Mouse (Mus musculus) myocyte (in vitro differentiated cells): ENCODE data around the gene Padi2. TPM values are rescaled to one million over a fixed set of nuclear protein-coding genes. Genes with fewer than 3 reads are reported as not detected.

ENCODE experiments used
- H3K27me3 ChIP-seq: one replicate; pipeline ENCODE4 v1.6.1; 2011; ENCODE audit not compliant: control insufficient read depth, insufficient read depth, insufficient read length
- H3K36me3 ChIP-seq: one replicate; pipeline ENCODE4 v1.6.1; 2011; ENCODE audit not compliant: control insufficient read depth, insufficient read depth
- H3K4me2 ChIP-seq: one replicate; pipeline ENCODE4 v1.6.1; 2011; ENCODE audit warnings: low read depth, control low read depth
- H3K4me3 ChIP-seq: one replicate; pipeline ENCODE4 v1.5.1; 2011; ENCODE audit warnings: mild to moderate bottlenecking, control low read depth, moderate library complexity
- H3K79me2 ChIP-seq: one replicate; pipeline ENCODE4 v1.6.1; 2011; ENCODE audit not compliant: control insufficient read depth, insufficient read depth
- H3ac ChIP-seq: one replicate; pipeline ENCODE4 v1.6.1; 2011; ENCODE audit not compliant: control insufficient read depth, insufficient read length
- CEBPB ChIP-seq: IDR thresholded peaks from 2 replicates; pipeline ENCODE4 v1.6.1; 2011; ENCODE audit warnings: mild to moderate bottlenecking, moderate library complexity; ENCODE audit not compliant: poor library complexity, insufficient read depth, severe bottlenecking
- E2F4 ChIP-seq: IDR thresholded peaks from one replicate; pipeline ENCODE4 v1.6.1; 2011; ENCODE audit warnings: mild to moderate bottlenecking, control low read depth, moderate library complexity; ENCODE audit not compliant: insufficient read depth
- MAX ChIP-seq: IDR thresholded peaks from one replicate; pipeline ENCODE4 v1.6.1; 2011; ENCODE audit warnings: low read depth, mild to moderate bottlenecking, control low read depth
- MYOD1 ChIP-seq, 3 experiments: IDR thresholded peaks; one replicate each; pipeline ENCODE4 v1.6.1; 2011; ENCODE audit warnings: control low read depth in 2 of 3, low read depth in 2 of 3, mild to moderate bottlenecking in 2 of 3, moderate library complexity in 1 of 3; ENCODE audit not compliant: insufficient read length in 2 of 3, control insufficient read depth in 1 of 3
- MYOG ChIP-seq, 3 experiments: IDR thresholded peaks; one replicate each; pipeline ENCODE4 v1.6.1; 2011; ENCODE audit warnings: control low read depth in 2 of 3, low read depth in 2 of 3, mild to moderate bottlenecking in 2 of 3; ENCODE audit not compliant: insufficient read length in 2 of 3, control insufficient read depth in 1 of 3, insufficient read depth in 1 of 3
- POLR2A ChIP-seq: IDR thresholded peaks from one replicate; pipeline ENCODE4 v1.6.1; 2011; ENCODE audit warnings: low read depth, mild to moderate bottlenecking, control low read depth, moderate library complexity; ENCODE audit not compliant: insufficient read length
- POLR2AphosphoS2 ChIP-seq: IDR thresholded peaks from one replicate; pipeline ENCODE4 v1.6.1; 2011; ENCODE audit warnings: low read depth, control low read depth; ENCODE audit not compliant: insufficient read length
- REST ChIP-seq: IDR thresholded peaks from one replicate; pipeline ENCODE4 v1.6.1; 2011; ENCODE audit warnings: mild to moderate bottlenecking, control low read depth, moderate library complexity; ENCODE audit not compliant: insufficient read depth, insufficient read length
- SRF ChIP-seq: IDR thresholded peaks from one replicate; pipeline ENCODE4 v1.6.1; 2011; ENCODE audit warnings: low read depth; ENCODE audit not compliant: control insufficient read depth, insufficient read length
- TCF12 ChIP-seq: IDR thresholded peaks from one replicate; pipeline ENCODE4 v1.6.1; 2011; ENCODE audit warnings: mild to moderate bottlenecking, control low read depth; ENCODE audit not compliant: poor library complexity, insufficient read depth, severe bottlenecking
- TCF3 ChIP-seq: IDR thresholded peaks from one replicate; pipeline ENCODE4 v1.6.1; 2011; ENCODE audit warnings: low read depth, control low read depth; ENCODE audit not compliant: insufficient read length
- USF1 ChIP-seq: IDR thresholded peaks from one replicate; pipeline ENCODE4 v1.6.1; 2011; ENCODE audit warnings: low read depth, mild to moderate bottlenecking, control low read depth, moderate library complexity
- polyA plus RNA-seq: library from polyadenylated mRNA; unstranded; fragments of >200 nt; fragmentation: generic; extraction: Trizol; gene quantifications from one replicate; pipeline ENCODE4 v1.2.1, GENCODE M21; 2012; ENCODE audit warnings: missing spikeins

The Padi2 gene
- polyA plus RNA-seq, 1 experiment, result 20.7 TPM

- no peaks in the 10 kb centered on the region for H3K27me3 ChIP-seq
- no peak overlapping the region for H3ac ChIP-seq
- no peak overlapping the region for H3K4me3 ChIP-seq
- H3K79me2 ChIP-seq, result no peaks in the 10 kb centered on the region
- H3K36me3 ChIP-seq, result no peaks in the 10 kb centered on the region
- TF ChIP-seq MAX (no peak), POLR2A (no peak), TCF3 (no peak), REST (no peak), MYOD1 (IDR thresholded peaks at IDR 0.05; ENCODE audit: control insufficient read depth in 1 of 3, insufficient read length in 2 of 3, low read depth in 2 of 3) (no peak), E2F4 (no peak), TCF12 (no peak), MYOG (IDR thresholded peaks at IDR 0.05; ENCODE audit: control insufficient read depth in 1 of 3, insufficient read depth in 1 of 3, insufficient read length in 2 of 3, low read depth in 2 of 3) (no peak), POLR2AphosphoS2 (no peak), USF1 (no peak)
- H3K4me2 ChIP-seq, result no peak overlapping the region
Measured at GRCm38 (mm10) chr4:140860125-140860766, 45.9 kb upstream of the Padi2 start.

- no peak overlapping the region for H3ac ChIP-seq
Measured at GRCm38 (mm10) chr4:140860767-140861147, 45.4 kb upstream of the Padi2 start.

GRCm38 (mm10) chr4:140862036-140862650 lies 44.0 kb upstream of the Padi2 start:
- H3K36me3 ChIP-seq, result no peaks in the 10 kb centered on the region
- TF ChIP-seq TCF3, result no peak
- TF ChIP-seq MAX, result no peak
- no peak for TF ChIP-seq MYOG (IDR thresholded peaks at IDR 0.05; ENCODE audit: control insufficient read depth in 1 of 3, insufficient read depth in 1 of 3, insufficient read length in 2 of 3, low read depth in 2 of 3)
- TF ChIP-seq USF1, result no peak
- no peak for TF ChIP-seq POLR2AphosphoS2
- TF ChIP-seq E2F4, result no peak
- TF ChIP-seq SRF, result no peak
- no peak for TF ChIP-seq POLR2A
- TF ChIP-seq MYOD1 (IDR thresholded peaks at IDR 0.05; ENCODE audit: control insufficient read depth in 1 of 3, insufficient read length in 2 of 3, low read depth in 2 of 3), result no peak
- TF ChIP-seq CEBPB, result no peak
- H3K79me2 ChIP-seq, result no peaks in the 10 kb centered on the region
- no peak overlapping the region for H3ac ChIP-seq
- no peak overlapping the region for H3K4me2 ChIP-seq
- H3K27me3 ChIP-seq, result no peaks in the 10 kb centered on the region
- H3K4me3 ChIP-seq, result no peak overlapping the region

More at GRCm38 (mm10) chr4:140860767-140861147, 45.4 kb upstream of the Padi2 start:
- Histone ChIP-seq H3K27me3 (no peaks in the 10 kb centered on the region), H3K79me2 (no peaks in the 10 kb centered on the region), H3K4me2 (no peak overlapping the region), H3K4me3 (no peak overlapping the region), H3K36me3 (no peaks in the 10 kb centered on the region)
- no peak for TF ChIP-seq MYOG (IDR thresholded peaks at IDR 0.05; ENCODE audit: control insufficient read depth in 1 of 3, insufficient read depth in 1 of 3, insufficient read length in 2 of 3, low read depth in 2 of 3)
- no peak for TF ChIP-seq CEBPB
- TF ChIP-seq SRF, result no peak
- TF ChIP-seq REST, result no peak
- TF ChIP-seq MYOD1 (IDR thresholded peaks at IDR 0.05; ENCODE audit: control insufficient read depth in 1 of 3, insufficient read length in 2 of 3, low read depth in 2 of 3), result no peak
- no peak for TF ChIP-seq MAX
- no peak for TF ChIP-seq POLR2A
- TF ChIP-seq TCF3, result no peak
- TF ChIP-seq USF1, result no peak
- no peak for TF ChIP-seq TCF12
- no peak for TF ChIP-seq POLR2AphosphoS2
- TF ChIP-seq E2F4, result no peak

GRCm38 (mm10) chr4:140868484-140869190 lies 37.5 kb upstream of the Padi2 start:
- Histone ChIP-seq H3K36me3 (no peaks in the 10 kb centered on the region), H3K79me2 (no peaks in the 10 kb centered on the region), H3K27me3 (no peaks in the 10 kb centered on the region), H3K4me3 (no peak overlapping the region), H3ac (no peak overlapping the region), H3K4me2 (no peak overlapping the region)
- no peak for TF ChIP-seq POLR2AphosphoS2
- no peak for TF ChIP-seq TCF3
- no peak for TF ChIP-seq MYOG (IDR thresholded peaks at IDR 0.05; ENCODE audit: control insufficient read depth in 1 of 3, insufficient read depth in 1 of 3, insufficient read length in 2 of 3, low read depth in 2 of 3)
- no peak for TF ChIP-seq USF1
- TF ChIP-seq MYOD1 (IDR thresholded peaks at IDR 0.05; ENCODE audit: control insufficient read depth in 1 of 3, insufficient read length in 2 of 3, low read depth in 2 of 3), result no peak
- TF ChIP-seq MAX, result no peak
- TF ChIP-seq POLR2A, result no peak
- no peak for TF ChIP-seq REST
- TF ChIP-seq E2F4, result no peak
- TF ChIP-seq CEBPB, result no peak
- TF ChIP-seq SRF, result no peak
- TF ChIP-seq TCF12, result no peak
